Mouse (Mus musculus) embryonic facial prominence, embryonic 10.5 days (tissue): ENCODE data around the gene Mdh2. TPM values are rescaled to one million over a fixed set of nuclear protein-coding genes. Genes with fewer than 3 reads are reported as not detected.

Experiments used
- DNase-seq: peaks from one replicate; pipeline ENCODE4 v3.0.0-alpha.2; 2017; ENCODE audit warnings: low spot score
- H3K27ac ChIP-seq: fragments of 300-500 bp; sonication (generic); replicated peaks from 2 replicates; pipeline ENCODE4 v1.5.1; 2016; ENCODE audit warnings: mild to moderate bottlenecking
- H3K27me3 ChIP-seq: fragments of 300-500 bp; sonication (generic); replicated peaks from 2 replicates; pipeline ENCODE4 v1.6.1; 2016; ENCODE audit warnings: low read depth, mild to moderate bottlenecking; ENCODE audit not compliant: poor library complexity, severe bottlenecking
- H3K36me3 ChIP-seq: fragments of 300-500 bp; sonication (generic); replicated peaks from 2 replicates; pipeline ENCODE4 v1.6.1; 2016; ENCODE audit warnings: mild to moderate bottlenecking, moderate library complexity
- H3K4me1 ChIP-seq: fragments of 300-500 bp; sonication (generic); 2 replicates; pipeline ENCODE4 v1.6.1; 2016
- H3K4me3 ChIP-seq: fragments of 300-500 bp; sonication (generic); 2 replicates; pipeline ENCODE4 v1.5.1; 2016; ENCODE audit warnings: mild to moderate bottlenecking, moderate library complexity
- H3K9me3 ChIP-seq: fragments of 300-500 bp; sonication (generic); 2 replicates; pipeline ENCODE4 v1.6.1; 2016; ENCODE audit warnings: mild to moderate bottlenecking
- WGBS: fragments of 180-500 bp; shearing (Covaris S2); methylation state at CpG from one replicate; pipeline ENCODE4 v1.1.7; 2016; 5-methylcytosine and 5-hydroxymethylcytosine counted together
- polyA plus RNA-seq: library from polyadenylated mRNA; unstranded; fragments of >200 nt; fragmentation: Nextera tagmentation; extraction: Ambion mirVana; gene quantifications from 2 replicates; pipeline ENCODE4 v1.2.1, GENCODE M21; 2016

Gene Mdh2
- polyA plus RNA-seq: 603 and 625 TPM in 2 replicates

- Histone ChIP-seq H3K4me1 (peaks cover 34% of the 10 kb centered on the region), H3K4me3 (peak within 1 kb of the TSS; percentile 93), H3K27ac (peak within 1 kb of the TSS; percentile 96), H3K9me3 (no peaks in the 10 kb centered on the region), H3K36me3 (peaks cover 40% of the 10 kb centered on the region), H3K27me3 (0 out of 2 replicates have a peak, but pooled peaks cover 5% of the 10 kb centered on the region)
- peak; percentile 100 for DNase-seq
- WGBS: 1% methylated on average over 70 of the region's 70 CpGs
These were observed at the start of gene Mdh2 for GRCm38 (mm10) chr5:135778471-135779445. Gene Mdh2, plus strand, starts transcription at chr5:135778480.

- WGBS: 88% methylated on average over 13 of the region's 13 CpGs
- Histone ChIP-seq H3K27ac (no peak overlapping the region), H3K4me3 (no peak overlapping the region), H3K9me3 (no peaks in the 10 kb centered on the region; the same call in 1 of the 2 replicates), H3K4me1 (peaks cover 38% of the 10 kb centered on the region), H3K27me3 (no peaks in the 10 kb centered on the region), H3K36me3 (peaks cover 79% of the 10 kb centered on the region)
- DNase-seq: no peak
These were observed 48.9 kb upstream of the Mdh2 start for GRCm38 (mm10) chr5:135729351-135729750.

DNA sequence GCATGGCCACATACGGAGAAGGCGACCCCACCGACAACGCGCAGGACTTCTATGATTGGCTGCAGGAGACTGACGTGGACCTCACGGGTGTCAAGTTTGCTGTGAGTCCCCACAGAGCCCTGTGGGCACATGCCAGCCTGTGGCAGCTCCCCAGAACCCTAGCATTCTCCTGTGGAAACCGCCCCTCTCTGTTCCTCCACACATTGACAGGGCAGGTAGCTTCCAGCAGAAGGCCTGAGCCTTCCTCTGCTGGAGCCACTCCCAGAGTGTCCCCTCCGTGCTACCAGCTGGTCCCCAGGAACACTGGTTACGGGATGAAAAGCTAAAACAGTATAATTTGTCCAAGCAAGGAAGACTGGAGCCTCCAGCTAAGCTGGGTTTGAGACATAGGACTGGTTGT lies 48.0 kb upstream of the Mdh2 start:
- peaks cover 89% of the 10 kb centered on the region for H3K36me3 ChIP-seq
- WGBS: 95% methylated on average over 10 of the region's 10 CpGs
- no peaks in the 10 kb centered on the region; the same call in 1 of the 2 replicates for H3K9me3 ChIP-seq
- H3K4me1 ChIP-seq: peaks cover 29% of the 10 kb centered on the region
- no peak overlapping the region for H3K4me3 ChIP-seq
- H3K27ac ChIP-seq: no peak overlapping the region
- no peaks in the 10 kb centered on the region for H3K27me3 ChIP-seq
- no peak for DNase-seq

DNA sequence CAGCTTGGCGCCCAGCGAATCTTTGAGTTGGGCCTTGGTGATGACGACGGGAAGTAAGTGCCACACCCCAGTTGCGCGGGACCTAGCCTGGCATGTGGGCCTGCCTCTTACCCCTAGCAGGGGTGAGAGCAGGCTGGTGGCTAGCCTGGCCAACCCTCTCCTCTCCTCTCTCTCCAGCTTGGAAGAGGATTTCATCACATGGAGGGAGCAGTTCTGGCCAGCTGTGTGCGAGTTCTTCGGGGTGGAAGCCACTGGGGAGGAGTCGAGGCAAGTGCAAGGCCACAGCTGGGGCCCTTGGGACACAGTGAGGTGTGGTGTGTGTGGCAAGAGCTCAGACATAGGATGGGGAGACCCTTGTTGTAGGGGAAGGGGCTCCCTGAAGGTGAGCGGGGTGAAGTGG lies 47.4 kb upstream of the Mdh2 start:
- WGBS: 93% methylated on average over 10 of the region's 10 CpGs

DNA sequence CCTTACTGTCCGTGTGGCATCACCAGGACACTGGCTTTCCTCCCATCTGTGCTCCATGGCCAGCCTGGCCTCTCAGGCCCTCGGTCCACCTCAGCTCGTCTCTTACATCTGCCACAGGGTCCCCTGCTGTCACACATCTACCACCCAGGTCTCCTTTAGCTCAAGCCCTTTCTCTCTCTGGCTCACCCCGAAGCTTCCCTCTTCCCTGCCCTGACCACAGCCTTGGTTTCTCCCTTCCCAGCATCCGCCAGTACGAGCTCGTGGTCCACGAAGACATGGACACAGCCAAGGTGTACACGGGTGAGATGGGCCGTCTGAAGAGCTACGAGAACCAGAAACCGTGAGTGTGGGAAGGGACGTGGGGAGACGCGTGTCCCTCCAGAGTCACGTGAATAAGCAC lies 47.0 kb upstream of the Mdh2 start:
- Histone ChIP-seq H3K27me3 (no peaks in the 10 kb centered on the region), H3K27ac (no peak overlapping the region), H3K9me3 (no peaks in the 10 kb centered on the region; the same call in 1 of the 2 replicates), H3K4me3 (no peak overlapping the region), H3K4me1 (peaks cover 19% of the 10 kb centered on the region), H3K36me3 (peaks cover 95% of the 10 kb centered on the region)
- DNase-seq: no peak
- 95% methylated on average over 16 of the region's 16 CpGs for WGBS

More for the DNA sequence above, 47.4 kb upstream of the Mdh2 start:
- Histone ChIP-seq H3K4me3 (no peak overlapping the region), H3K4me1 (peaks cover 23% of the 10 kb centered on the region), H3K36me3 (peaks cover 95% of the 10 kb centered on the region), H3K27me3 (no peaks in the 10 kb centered on the region), H3K27ac (no peak overlapping the region), H3K9me3 (no peaks in the 10 kb centered on the region; the same call in 1 of the 2 replicates)
- no peak for DNase-seq

DNA sequence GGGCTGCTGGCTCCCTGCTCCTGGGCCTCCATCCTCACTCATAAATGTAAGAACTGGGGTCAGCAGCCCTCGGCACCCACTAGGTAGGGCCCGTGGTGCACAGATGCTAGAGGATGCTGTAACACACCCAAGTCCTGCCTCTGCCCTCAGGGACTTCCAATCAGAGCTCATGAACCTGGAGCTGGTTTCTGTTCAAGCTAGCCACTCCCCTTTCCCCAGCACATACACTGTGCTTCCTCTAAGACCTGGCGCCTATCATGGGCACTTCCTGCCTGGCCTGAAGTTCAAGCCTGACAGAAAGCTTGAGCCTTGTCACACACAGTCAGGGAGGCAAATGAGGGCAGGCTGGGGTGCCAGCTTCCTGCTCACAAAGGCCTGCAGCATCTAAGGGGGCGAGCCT lies 45.2 kb upstream of the Mdh2 start:
- H3K27ac ChIP-seq: no peak overlapping the region
- peaks cover 100% of the 10 kb centered on the region for H3K36me3 ChIP-seq
- no peak overlapping the region for H3K4me3 ChIP-seq
- 0 out of 2 replicates have a peak, but pooled peaks cover 1% of the 10 kb centered on the region for H3K4me1 ChIP-seq
- H3K9me3 ChIP-seq: no peaks in the 10 kb centered on the region; the same call in 1 of the 2 replicates
- 90% methylated on average over 4 of the region's 4 CpGs for WGBS
- DNase-seq: no peak
- H3K27me3 ChIP-seq: no peaks in the 10 kb centered on the region

- peaks cover 96% of the 10 kb centered on the region for H3K36me3 ChIP-seq
These were observed 44.1 kb upstream of the Mdh2 start for GRCm38 (mm10) chr5:135734057-135734680.

GRCm38 (mm10) chr5:135735741-135736140 lies 42.5 kb upstream of the Mdh2 start:
- WGBS: 95% methylated on average over 13 of the region's 13 CpGs

More at GRCm38 (mm10) chr5:135734057-135734680, 44.1 kb upstream of the Mdh2 start:
- Histone ChIP-seq H3K4me1 (no peaks in the 10 kb centered on the region), H3K27ac (no peak overlapping the region), H3K9me3 (no peaks in the 10 kb centered on the region; the same call in 1 of the 2 replicates), H3K4me3 (no peak overlapping the region), H3K27me3 (no peaks in the 10 kb centered on the region)
- DNase-seq: no peak
- WGBS: 92% methylated on average over 42 of the region's 42 CpGs

DNA sequence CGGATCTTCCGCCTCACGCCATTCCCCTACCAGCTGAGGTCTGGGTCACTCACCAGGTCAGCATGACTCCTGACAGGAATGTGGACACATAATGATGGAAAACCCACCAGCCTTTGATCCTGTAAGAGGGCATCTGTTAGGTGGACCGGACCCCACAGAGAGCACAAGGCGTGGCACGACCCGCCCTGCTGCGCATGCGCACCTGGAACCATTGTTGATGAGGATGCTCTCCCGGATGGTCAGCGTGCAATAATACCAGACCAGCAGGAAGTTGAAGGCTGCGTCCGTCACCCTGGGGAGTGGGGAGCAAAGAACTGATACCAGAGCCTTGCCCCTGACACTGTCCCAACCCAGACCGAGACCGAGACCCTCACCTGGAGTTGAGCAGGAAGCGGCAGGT lies 41.7 kb upstream of the Mdh2 start:
- H3K4me1 ChIP-seq: no peaks in the 10 kb centered on the region
- H3K36me3 ChIP-seq: peaks cover 91% of the 10 kb centered on the region
- WGBS: 94% methylated on average over 16 of the region's 16 CpGs
- H3K9me3 ChIP-seq: no peaks in the 10 kb centered on the region; the same call in 1 of the 2 replicates
- H3K27ac ChIP-seq: no peak overlapping the region
- H3K27me3 ChIP-seq: no peaks in the 10 kb centered on the region
- DNase-seq: no peak
- H3K4me3 ChIP-seq: no peak overlapping the region

More at GRCm38 (mm10) chr5:135735741-135736140, 42.5 kb upstream of the Mdh2 start:
- no peaks in the 10 kb centered on the region for H3K4me1 ChIP-seq
- DNase-seq: no peak
- H3K36me3 ChIP-seq: peaks cover 91% of the 10 kb centered on the region
- no peak overlapping the region for H3K4me3 ChIP-seq
- no peaks in the 10 kb centered on the region for H3K27me3 ChIP-seq
- no peak overlapping the region for H3K27ac ChIP-seq
- H3K9me3 ChIP-seq: no peaks in the 10 kb centered on the region; the same call in 1 of the 2 replicates

- no peak overlapping the region for H3K27ac ChIP-seq
- H3K27me3 ChIP-seq: no peaks in the 10 kb centered on the region
- peaks cover 91% of the 10 kb centered on the region for H3K36me3 ChIP-seq
- no peaks in the 10 kb centered on the region; the same call in 1 of the 2 replicates for H3K9me3 ChIP-seq
- no peak overlapping the region for H3K4me3 ChIP-seq
- WGBS: 81% methylated on average over 7 of the region's 7 CpGs
- 0 out of 2 replicates have a peak, but pooled peaks cover under 1% of the 10 kb centered on the region for H3K4me1 ChIP-seq
- no peak for DNase-seq
These were observed 41.1 kb upstream of the Mdh2 start for GRCm38 (mm10) chr5:135737154-135737553.

DNA sequence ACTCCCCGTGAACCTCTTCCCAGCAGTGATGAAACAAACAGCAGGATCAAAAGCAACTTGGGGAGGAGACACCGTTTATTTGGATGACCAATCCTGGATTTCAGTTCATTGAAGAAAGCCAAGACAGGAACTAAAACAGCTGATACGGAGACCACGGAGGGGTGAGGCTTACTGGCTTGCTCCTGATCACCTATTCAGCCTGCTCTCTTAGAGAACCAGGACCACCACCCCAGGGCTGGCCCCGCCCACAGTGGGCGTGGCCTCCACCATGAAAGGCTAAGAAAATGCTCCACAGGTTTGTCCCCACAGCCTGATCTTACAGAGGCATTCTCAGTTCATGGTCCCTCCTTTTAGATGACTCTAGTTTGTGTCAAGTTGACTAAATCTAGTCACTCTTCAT lies 40.0 kb upstream of the Mdh2 start:
- H3K27me3 ChIP-seq: no peaks in the 10 kb centered on the region
- H3K36me3 ChIP-seq: peaks cover 82% of the 10 kb centered on the region
- 31% methylated on average over 6 of the region's 6 CpGs for WGBS
- H3K9me3 ChIP-seq: no peaks in the 10 kb centered on the region; the same call in 1 of the 2 replicates
- H3K4me3 ChIP-seq: no peak overlapping the region
- DNase-seq: no peak
- H3K27ac ChIP-seq: no peak overlapping the region
- H3K4me1 ChIP-seq: peaks cover 12% of the 10 kb centered on the region

GRCm38 (mm10) chr5:135742156-135742555 lies 36.1 kb upstream of the Mdh2 start:
- H3K36me3 ChIP-seq: peaks cover 43% of the 10 kb centered on the region
- peaks cover 25% of the 10 kb centered on the region for H3K4me1 ChIP-seq
- no peak overlapping the region for H3K4me3 ChIP-seq
- H3K27ac ChIP-seq: no peak overlapping the region
- H3K27me3 ChIP-seq: peaks cover 13% of the 10 kb centered on the region; the same call in 1 of the 2 replicates
- WGBS: 58% methylated on average over 10 of the region's 10 CpGs
- peak; percentile 44 for DNase-seq
- H3K9me3 ChIP-seq: no peaks in the 10 kb centered on the region
